Mouse (Mus musculus) heart, postnatal 25 days (tissue): Measurements from ENCODE around the gene Ctnna3. TPM values are rescaled to one million over a fixed set of nuclear protein-coding genes. Genes with fewer than 3 reads are reported as not detected.
"Not testable (repeated sequence)": the region's sequence is repeated elsewhere in the genome, so short reads cannot be mapped to it uniquely, and the experiment has no call there.

Experiments
- DNase-seq: peaks from one replicate; pipeline ENCODE4 v3.0.0; 2022; ENCODE audit warnings: low spot score
- intact Hi-C: fragments of 180-260 bp; cut with DNase I; formaldehyde crosslinking; loops from one replicate; pipeline ENCODE4 v1.15.1; 2025
- total RNA-seq, 2 experiments: library from RNA; stranded (reverse); gene quantifications; 2 replicates each; pipeline ENCODE4 v1.2.3; 2021

Ctnna3 gene
- total RNA-seq, 2 experiments from 2014 or later, result 53.1 to 57.2 TPM

DNA sequence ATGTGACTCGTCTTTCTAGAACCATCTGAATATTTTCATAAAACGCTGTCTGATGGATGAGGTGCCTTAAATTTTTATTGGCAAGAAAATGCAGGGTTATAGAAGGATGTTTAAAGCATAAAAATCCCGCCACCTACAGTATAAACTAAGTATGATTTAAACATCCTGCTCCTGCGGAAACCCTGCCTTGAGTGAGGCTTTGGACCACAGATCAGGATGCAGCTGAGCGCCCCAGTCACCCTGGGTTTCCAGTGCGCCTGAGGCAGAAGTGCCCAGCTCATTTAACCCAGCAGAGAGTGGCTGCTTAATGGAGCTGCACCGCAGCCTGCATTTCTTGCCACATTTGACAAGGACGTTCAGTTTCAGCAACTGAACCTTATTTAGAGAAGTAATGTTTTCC lies 1211.7 kb downstream of the Ctnna3 start:
- intact Hi-C loops, result no loop called here
- no peak for DNase-seq

- DNase-seq, result no peak
These were observed 1214.1 kb downstream of the Ctnna3 start for GRCm38 (mm10) chr10:64643976-64644375.

GRCm38 (mm10) chr10:64661190-64661589 lies 1231.3 kb downstream of the Ctnna3 start:
- intact Hi-C loops, result no loop called here
- no peak for DNase-seq

More at GRCm38 (mm10) chr10:64643976-64644375, 1214.1 kb downstream of the Ctnna3 start:
- intact Hi-C loops, result no loop called here

DNA sequence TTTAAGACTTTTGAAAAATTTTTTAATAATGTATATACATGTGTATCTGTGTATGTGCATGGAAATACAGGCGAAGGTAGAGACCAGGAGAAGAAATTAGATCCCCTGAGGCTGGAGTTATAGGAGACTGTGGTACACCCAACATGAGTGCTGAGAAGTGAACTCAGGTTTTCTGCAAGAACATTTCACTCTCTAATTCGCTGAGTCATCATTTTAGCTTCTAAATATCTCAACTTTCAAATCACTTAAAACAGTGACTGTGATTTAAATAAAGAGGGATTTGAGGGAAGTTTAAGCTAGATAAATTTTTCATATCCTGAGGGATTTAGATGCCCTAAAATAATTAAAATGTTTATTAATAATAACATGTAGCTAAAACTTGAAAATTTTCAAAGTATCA lies 1241.6 kb downstream of the Ctnna3 start:
- no peak for DNase-seq
- intact Hi-C loops, result no loop called here

- intact Hi-C loops, result no loop called here
- no peak for DNase-seq
These were observed 1245.9 kb downstream of the Ctnna3 start for GRCm38 (mm10) chr10:64675796-64676195.

- no peak for DNase-seq
- intact Hi-C loops, result no loop called here
These were observed 1280.1 kb downstream of the Ctnna3 start for GRCm38 (mm10) chr10:64710017-64710416.

GRCm38 (mm10) chr10:64718036-64718435 lies 1288.1 kb downstream of the Ctnna3 start:
- intact Hi-C loops, result no loop called here
- no peak for DNase-seq

DNA sequence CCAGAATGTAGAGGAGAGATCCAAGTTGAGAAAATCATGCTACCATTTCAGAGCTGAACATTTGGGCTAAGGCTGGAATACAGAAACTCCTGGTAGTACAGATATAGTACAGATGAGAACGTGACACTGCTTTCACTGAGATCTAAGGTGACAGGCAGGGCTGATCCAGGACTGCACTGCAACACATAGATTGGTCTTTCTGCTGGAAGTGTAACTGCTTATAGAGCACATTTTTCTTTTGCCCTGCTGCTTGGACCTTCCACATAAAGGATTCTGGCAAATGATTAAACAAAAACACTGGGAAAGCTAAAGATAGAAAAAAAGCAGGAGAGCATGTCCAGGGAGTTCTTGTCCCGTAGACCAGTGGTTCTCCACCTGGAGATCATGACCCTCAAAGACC lies 1305.8 kb downstream of the Ctnna3 start:
- no peak for DNase-seq
- intact Hi-C loops, result no loop called here

- intact Hi-C loops, result no loop called here
- DNase-seq, result no peak
These were observed 1306.7 kb downstream of the Ctnna3 start for GRCm38 (mm10) chr10:64736616-64737015.

GRCm38 (mm10) chr10:64741721-64742120 lies 1311.8 kb downstream of the Ctnna3 start:
- not testable (repeated sequence) for DNase-seq

GRCm38 (mm10) chr10:64744099-64744498 lies 1314.2 kb downstream of the Ctnna3 start:
- DNase-seq, intact Hi-C loops: not testable (repeated sequence)

More at GRCm38 (mm10) chr10:64741721-64742120, 1311.8 kb downstream of the Ctnna3 start:
- intact Hi-C loops, result not testable (repeated sequence)

- no peak for DNase-seq
- intact Hi-C loops, result no loop called here
These were observed 1318.8 kb downstream of the Ctnna3 start for GRCm38 (mm10) chr10:64748651-64749050.

DNA sequence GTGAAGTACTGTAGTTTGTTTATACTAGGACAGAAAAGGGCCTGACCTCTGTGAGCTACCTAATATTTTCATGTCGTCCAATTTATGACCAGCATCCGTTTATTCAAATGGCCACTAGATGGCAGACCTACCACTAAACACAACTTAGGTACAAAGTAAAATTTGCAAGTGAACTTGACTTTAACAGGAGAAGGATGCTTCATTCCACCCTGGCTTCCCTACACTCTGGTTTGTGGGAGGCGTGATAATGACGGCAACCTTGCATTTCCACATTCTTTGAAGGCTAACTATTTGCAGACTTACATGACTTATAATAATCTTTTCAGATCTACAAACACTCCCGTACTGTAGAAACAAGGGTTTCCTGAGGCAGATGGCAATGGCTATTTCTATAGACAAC lies 1320.9 kb downstream of the Ctnna3 start:
- intact Hi-C loops, result loop anchor here (10.0 kb wide), 1 partner anchor 666 kb away; no protein-coding TSS in a partner anchor
- DNase-seq, result no peak

- intact Hi-C loops, result no loop called here
- no peak for DNase-seq
These were observed 1406.4 kb downstream of the Ctnna3 start for GRCm38 (mm10) chr10:64836315-64836714.

- no peak for DNase-seq
- intact Hi-C loops, result no loop called here
These were observed 1431.5 kb downstream of the Ctnna3 start for GRCm38 (mm10) chr10:64861439-64861838.

DNA sequence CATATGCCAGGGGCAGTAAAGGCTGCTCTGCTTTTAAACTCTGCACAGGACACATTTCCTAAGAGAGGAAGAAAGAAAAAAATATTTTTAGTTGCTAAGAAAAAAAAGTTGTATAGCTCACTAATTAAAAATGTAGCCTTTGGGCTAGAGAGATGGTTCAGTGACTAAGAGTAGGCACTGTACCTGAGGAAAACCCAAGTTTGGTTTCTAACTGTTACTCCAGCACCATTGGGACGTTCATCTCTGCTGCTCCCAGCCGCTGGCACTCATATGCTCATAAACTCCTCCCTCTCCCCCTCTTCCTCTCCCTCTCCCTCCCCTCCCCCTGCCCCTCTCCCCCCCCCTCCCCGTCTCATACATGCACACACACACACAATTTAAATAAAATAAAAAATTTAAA lies 1441.0 kb downstream of the Ctnna3 start:
- intact Hi-C loops, result no loop called here
- no peak for DNase-seq

- intact Hi-C loops, result no loop called here
- no peak for DNase-seq
These were observed 1446.6 kb downstream of the Ctnna3 start for GRCm38 (mm10) chr10:64876506-64876905.

DNA sequence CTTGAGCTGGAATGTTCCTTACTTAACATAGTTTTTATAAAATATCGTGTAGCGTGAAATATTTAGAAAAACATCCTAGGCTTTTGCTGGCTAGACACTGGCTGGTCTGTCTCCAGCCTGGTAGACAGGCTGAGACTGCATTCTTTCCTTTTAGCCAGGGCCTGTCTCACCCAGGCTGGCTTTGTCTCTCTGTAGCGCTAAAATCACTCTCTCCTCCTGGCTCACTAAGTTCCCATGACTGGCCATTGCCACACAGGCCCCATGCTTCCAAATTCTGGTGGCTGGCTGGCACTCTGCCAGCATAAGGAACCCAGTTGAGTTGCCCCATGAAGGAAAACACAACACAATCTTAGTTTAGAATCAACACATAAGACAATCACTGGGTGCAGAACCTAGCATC lies 1450.0 kb downstream of the Ctnna3 start:
- intact Hi-C loops, result no loop called here
- no peak for DNase-seq

DNA sequence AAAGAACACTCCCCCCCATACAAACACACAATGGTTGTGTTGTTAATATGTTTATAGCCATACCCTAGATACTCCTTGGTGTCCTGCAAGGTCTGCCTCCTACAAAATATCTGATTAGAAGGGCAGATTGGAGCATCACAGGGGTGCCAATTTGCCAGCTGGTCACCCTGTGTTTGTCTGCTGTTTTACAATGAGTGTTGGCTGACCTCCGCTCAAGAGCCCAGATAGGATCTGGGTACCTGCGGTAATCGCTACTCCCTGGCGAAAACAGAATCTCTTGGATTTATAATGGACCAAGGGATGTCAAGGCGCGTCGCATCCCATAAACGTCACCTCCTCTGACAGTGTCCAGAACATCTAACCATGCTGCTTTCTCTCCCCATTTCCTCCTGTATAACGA lies 1457.0 kb downstream of the Ctnna3 start:
- intact Hi-C loops, result no loop called here

DNA sequence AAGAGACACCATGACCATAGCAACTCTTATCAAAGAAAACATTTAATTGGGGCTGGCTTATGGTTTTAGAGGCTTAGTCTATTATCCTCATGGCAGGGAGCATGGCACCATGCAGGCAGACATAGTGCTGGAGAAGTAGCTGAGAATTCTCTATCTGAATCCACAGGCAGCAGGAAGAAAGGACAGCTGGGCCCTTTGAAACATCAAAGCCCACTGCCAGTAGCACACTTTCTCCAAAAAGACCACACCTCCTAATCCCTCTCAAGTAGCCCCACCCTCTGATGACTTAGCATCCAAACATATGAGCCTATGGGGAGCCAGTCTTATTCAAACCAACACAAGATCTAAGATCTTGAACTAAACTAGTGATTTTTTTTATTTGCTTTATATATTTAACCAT lies 1462.6 kb downstream of the Ctnna3 start:
- DNase-seq, result no peak
- intact Hi-C loops, result no loop called here

More for the DNA sequence above, 1457.0 kb downstream of the Ctnna3 start:
- no peak for DNase-seq

GRCm38 (mm10) chr10:64898739-64899138 lies 1468.8 kb downstream of the Ctnna3 start:
- intact Hi-C loops, result no loop called here
- no peak for DNase-seq

DNA sequence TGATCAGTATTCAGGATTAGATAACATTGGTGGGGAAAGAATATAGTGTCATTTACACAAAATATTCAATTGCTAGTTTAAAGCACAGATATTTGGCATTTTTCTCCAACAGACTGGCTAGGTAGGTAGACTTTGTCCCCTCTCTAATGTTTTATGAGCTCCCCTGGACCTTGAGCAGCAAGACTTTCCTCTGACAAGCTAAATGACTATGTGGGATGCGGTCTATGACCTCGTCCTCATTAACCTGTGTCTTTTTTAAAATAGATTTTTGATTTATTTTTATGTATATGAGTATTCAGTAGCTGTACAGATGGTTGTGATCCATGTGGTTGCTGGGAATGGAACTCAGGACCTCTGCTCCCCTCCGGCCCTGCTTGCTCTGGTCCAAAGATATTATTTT lies 1471.8 kb downstream of the Ctnna3 start:
- intact Hi-C loops, result no loop called here
- DNase-seq, result no peak

DNA sequence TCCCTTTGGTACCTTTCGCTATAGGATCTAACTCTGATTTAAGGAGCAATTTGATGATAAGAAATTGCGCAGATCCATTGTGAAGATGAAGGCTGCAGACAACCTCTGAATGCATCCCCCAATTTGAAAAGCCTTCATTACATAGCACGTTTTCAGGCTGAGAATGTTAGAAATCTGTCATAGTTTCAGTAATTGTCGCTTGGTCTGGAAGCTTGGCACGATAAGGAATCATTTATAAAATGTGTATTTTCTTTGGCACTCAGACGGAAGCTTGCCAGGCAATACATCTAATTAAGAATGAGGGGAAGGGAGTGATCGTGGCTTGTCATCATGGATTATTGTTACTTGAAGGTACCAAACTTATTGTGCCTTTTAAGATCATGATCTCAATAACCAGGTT lies 1511.1 kb downstream of the Ctnna3 start:
- intact Hi-C loops, result no loop called here
- no peak for DNase-seq
